Mouse (Mus musculus): ENCODE data around the gene Eri3. TPM values are rescaled to one million over a fixed set of nuclear protein-coding genes. Genes with fewer than 3 reads are reported as not detected.

The Eri3 gene
- polyA plus RNA-seq, 1 experiment = 27.5 TPM

GRCm38 (mm10) chr4:117555495-117555894 lies 5.3 kb downstream of the Eri3 start:
- Histone ChIP-seq H3K27ac (ENCODE audit: control insufficient read depth, insufficient read depth, low read depth, low read length, poor library complexity) (no peak overlapping the region), H3K4me1 (ENCODE audit: control insufficient read depth, insufficient read depth, low read length) (no peaks in the 10 kb centered on the region), H3K4me3 (replicated peaks; ENCODE audit: control insufficient read depth, low read depth, low read length) (no peak overlapping the region)
- 70% methylated on average over 2 of the region's 2 CpGs for WGBS
- no peak for TF ChIP-seq CTCF (IDR thresholded peaks at IDR 0.05; ENCODE audit: control insufficient read depth, insufficient read depth, low read length)
- TF ChIP-seq POLR2A (IDR thresholded peaks at IDR 0.05; ENCODE audit: borderline replicate concordance, control insufficient read depth, low read depth, low read length) = no peak

- no peak for TF ChIP-seq CTCF (IDR thresholded peaks at IDR 0.05; ENCODE audit: control insufficient read depth, insufficient read depth, low read length)
- TF ChIP-seq POLR2A (IDR thresholded peaks at IDR 0.05; ENCODE audit: borderline replicate concordance, control insufficient read depth, low read depth, low read length) = no peak
- no peak overlapping the region for H3K4me3 ChIP-seq (replicated peaks; ENCODE audit: control insufficient read depth, low read depth, low read length)
- H3K27ac ChIP-seq (ENCODE audit: control insufficient read depth, insufficient read depth, low read depth, low read length, poor library complexity) = no peak overlapping the region
- no peaks in the 10 kb centered on the region for H3K4me1 ChIP-seq (ENCODE audit: control insufficient read depth, insufficient read depth, low read length)
- WGBS = 81% methylated on average over 5 of the region's 5 CpGs
Observed at GRCm38 (mm10) chr4:117556372-117556771, 6.2 kb downstream of the Eri3 start.

GRCm38 (mm10) chr4:117557068-117557645 lies 7.0 kb downstream of the Eri3 start:
- 41% methylated on average over 5 of the region's 5 CpGs for WGBS
- H3K27ac ChIP-seq (ENCODE audit: control insufficient read depth, insufficient read depth, low read depth, low read length, poor library complexity) = no peak overlapping the region
- no peaks in the 10 kb centered on the region for H3K4me1 ChIP-seq (ENCODE audit: control insufficient read depth, insufficient read depth, low read length)
- H3K4me3 ChIP-seq (replicated peaks; ENCODE audit: control insufficient read depth, low read depth, low read length) = no peak overlapping the region
- no peak for TF ChIP-seq CTCF (IDR thresholded peaks at IDR 0.05; ENCODE audit: control insufficient read depth, insufficient read depth, low read length)
- TF ChIP-seq POLR2A (IDR thresholded peaks at IDR 0.05; ENCODE audit: borderline replicate concordance, control insufficient read depth, low read depth, low read length) = no peak

- WGBS = 61% methylated on average over 9 of the region's 9 CpGs
- Histone ChIP-seq H3K4me3 (replicated peaks; ENCODE audit: control insufficient read depth, low read depth, low read length) (no peak overlapping the region), H3K4me1 (ENCODE audit: control insufficient read depth, insufficient read depth, low read length) (no peaks in the 10 kb centered on the region), H3K27ac (ENCODE audit: control insufficient read depth, insufficient read depth, low read depth, low read length, poor library complexity) (no peak overlapping the region)
- no peak for TF ChIP-seq CTCF (IDR thresholded peaks at IDR 0.05; ENCODE audit: control insufficient read depth, insufficient read depth, low read length)
- no peak for TF ChIP-seq POLR2A (IDR thresholded peaks at IDR 0.05; ENCODE audit: borderline replicate concordance, control insufficient read depth, low read depth, low read length)
Observed at GRCm38 (mm10) chr4:117563967-117564366, 13.8 kb downstream of the Eri3 start.

- Histone ChIP-seq H3K4me3 (replicated peaks; ENCODE audit: control insufficient read depth, low read depth, low read length) (no peak overlapping the region), H3K4me1 (ENCODE audit: control insufficient read depth, insufficient read depth, low read length) (no peaks in the 10 kb centered on the region), H3K27ac (ENCODE audit: control insufficient read depth, insufficient read depth, low read depth, low read length, poor library complexity) (no peak overlapping the region)
- WGBS = 78% methylated on average over 2 of the region's 2 CpGs
- TF ChIP-seq CTCF (IDR thresholded peaks at IDR 0.05; ENCODE audit: control insufficient read depth, insufficient read depth, low read length) = no peak
- TF ChIP-seq POLR2A (IDR thresholded peaks at IDR 0.05; ENCODE audit: borderline replicate concordance, control insufficient read depth, low read depth, low read length) = no peak
Observed at GRCm38 (mm10) chr4:117568846-117569245, 18.7 kb downstream of the Eri3 start.

GRCm38 (mm10) chr4:117570964-117571363 lies 20.8 kb downstream of the Eri3 start:
- Histone ChIP-seq H3K4me3 (replicated peaks; ENCODE audit: control insufficient read depth, low read depth, low read length) (no peak overlapping the region), H3K4me1 (ENCODE audit: control insufficient read depth, insufficient read depth, low read length) (no peaks in the 10 kb centered on the region), H3K27ac (ENCODE audit: control insufficient read depth, insufficient read depth, low read depth, low read length, poor library complexity) (no peak overlapping the region)
- 88% methylated on average over 5 of the region's 5 CpGs for WGBS
- TF ChIP-seq CTCF (IDR thresholded peaks at IDR 0.05; ENCODE audit: control insufficient read depth, insufficient read depth, low read length) (no peak), POLR2A (IDR thresholded peaks at IDR 0.05; ENCODE audit: borderline replicate concordance, control insufficient read depth, low read depth, low read length) (no peak)

GRCm38 (mm10) chr4:117577579-117577978 lies 27.4 kb downstream of the Eri3 start:
- H3K27ac ChIP-seq (ENCODE audit: control insufficient read depth, insufficient read depth, low read depth, low read length, poor library complexity) = no peak overlapping the region
- H3K4me3 ChIP-seq (replicated peaks; ENCODE audit: control insufficient read depth, low read depth, low read length) = no peak overlapping the region
- no peaks in the 10 kb centered on the region for H3K4me1 ChIP-seq (ENCODE audit: control insufficient read depth, insufficient read depth, low read length)
- WGBS = 91% methylated on average over 1 of the region's 1 CpGs
- no peak for TF ChIP-seq CTCF (IDR thresholded peaks at IDR 0.05; ENCODE audit: control insufficient read depth, insufficient read depth, low read length)

- no peak overlapping the region for H3K4me3 ChIP-seq (replicated peaks; ENCODE audit: control insufficient read depth, low read depth, low read length)
- TF ChIP-seq CTCF (IDR thresholded peaks at IDR 0.05; ENCODE audit: control insufficient read depth, insufficient read depth, low read length) (no peak), POLR2A (IDR thresholded peaks at IDR 0.05; ENCODE audit: borderline replicate concordance, control insufficient read depth, low read depth, low read length) (no peak)
- no peak overlapping the region for H3K27ac ChIP-seq (ENCODE audit: control insufficient read depth, insufficient read depth, low read depth, low read length, poor library complexity)
- no peaks in the 10 kb centered on the region for H3K4me1 ChIP-seq (ENCODE audit: control insufficient read depth, insufficient read depth, low read length)
- WGBS = 90% methylated on average over 9 of the region's 9 CpGs
Observed at GRCm38 (mm10) chr4:117581626-117582025, 31.5 kb downstream of the Eri3 start.

GRCm38 (mm10) chr4:117585995-117586394 lies 35.8 kb downstream of the Eri3 start:
- 73% methylated on average over 2 of the region's 2 CpGs for WGBS
- Histone ChIP-seq H3K27ac (ENCODE audit: control insufficient read depth, insufficient read depth, low read depth, low read length, poor library complexity) (no peak overlapping the region), H3K4me3 (replicated peaks; ENCODE audit: control insufficient read depth, low read depth, low read length) (no peak overlapping the region), H3K4me1 (ENCODE audit: control insufficient read depth, insufficient read depth, low read length) (no peaks in the 10 kb centered on the region)
- TF ChIP-seq POLR2A (IDR thresholded peaks at IDR 0.05; ENCODE audit: borderline replicate concordance, control insufficient read depth, low read depth, low read length) (no peak), CTCF (IDR thresholded peaks at IDR 0.05; ENCODE audit: control insufficient read depth, insufficient read depth, low read length) (no peak)
